Mouse (Mus musculus) kidney, postnatal 4 days (tissue): Measurements from ENCODE around the gene Lypla2.
"Not testable (repeated sequence)": the region's sequence is repeated elsewhere in the genome, so short reads cannot be mapped to it uniquely, and the experiment has no call there.

Experiments used
- DNase-seq, 2 experiments: peaks; one replicate each; pipeline ENCODE4 v3.0.0; 2021; ENCODE audit warnings: mixed read lengths in 2 of 2

Lypla2 gene

DNA sequence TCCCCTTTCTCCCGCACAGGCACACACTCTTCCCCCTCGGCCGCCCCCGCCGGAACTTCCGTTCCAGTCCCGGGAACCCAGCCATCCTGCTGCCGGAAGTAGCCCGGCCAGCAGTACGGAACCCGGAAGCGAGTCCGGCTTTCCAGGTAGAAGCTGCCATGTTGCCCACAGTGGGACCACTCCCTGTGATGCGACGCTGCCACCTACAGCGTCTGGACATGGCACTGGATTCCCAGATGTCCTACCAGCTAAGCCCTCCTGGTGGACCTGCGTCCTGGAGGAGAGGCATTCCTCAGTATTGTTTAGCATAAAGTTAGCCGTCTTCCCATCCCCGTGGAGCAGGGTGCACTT is at the start of gene Lypla2:
Gene Lypla2, minus strand, starts transcription at position 71 of the 351 bp plus-strand sequence.
- peak; percentile 91 to 93 for DNase-seq

DNA sequence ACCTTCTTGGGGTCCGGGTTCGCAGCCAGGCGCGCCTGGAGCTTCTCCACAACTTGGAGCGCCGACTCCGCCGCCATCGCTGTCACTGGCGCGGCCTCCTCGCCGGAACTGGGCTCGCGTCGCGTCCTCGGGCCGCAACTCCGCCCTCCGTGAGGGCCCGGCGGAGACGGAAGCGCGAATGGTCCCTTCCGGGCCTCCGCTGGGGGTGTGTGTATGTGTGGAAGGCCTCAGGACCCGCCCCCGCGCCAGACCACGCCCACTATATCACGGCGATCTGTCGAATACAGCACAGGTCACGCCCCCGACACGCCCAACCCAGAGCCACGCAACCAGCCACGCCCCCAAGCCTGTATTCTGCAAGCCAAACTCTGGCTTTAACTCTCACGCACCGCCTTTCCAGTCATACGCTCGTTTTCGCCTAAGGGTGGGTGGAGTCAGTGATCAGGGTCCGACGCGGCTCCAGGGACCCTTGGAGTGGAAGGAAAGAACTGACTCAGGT is 49.2 kb upstream of the Lypla2 start, which contains the start of gene Eloa:
Gene Eloa, minus strand, starts transcription at position 215 of the 499 bp plus-strand sequence.
- DNase-seq: peak; percentile 100

DNA sequence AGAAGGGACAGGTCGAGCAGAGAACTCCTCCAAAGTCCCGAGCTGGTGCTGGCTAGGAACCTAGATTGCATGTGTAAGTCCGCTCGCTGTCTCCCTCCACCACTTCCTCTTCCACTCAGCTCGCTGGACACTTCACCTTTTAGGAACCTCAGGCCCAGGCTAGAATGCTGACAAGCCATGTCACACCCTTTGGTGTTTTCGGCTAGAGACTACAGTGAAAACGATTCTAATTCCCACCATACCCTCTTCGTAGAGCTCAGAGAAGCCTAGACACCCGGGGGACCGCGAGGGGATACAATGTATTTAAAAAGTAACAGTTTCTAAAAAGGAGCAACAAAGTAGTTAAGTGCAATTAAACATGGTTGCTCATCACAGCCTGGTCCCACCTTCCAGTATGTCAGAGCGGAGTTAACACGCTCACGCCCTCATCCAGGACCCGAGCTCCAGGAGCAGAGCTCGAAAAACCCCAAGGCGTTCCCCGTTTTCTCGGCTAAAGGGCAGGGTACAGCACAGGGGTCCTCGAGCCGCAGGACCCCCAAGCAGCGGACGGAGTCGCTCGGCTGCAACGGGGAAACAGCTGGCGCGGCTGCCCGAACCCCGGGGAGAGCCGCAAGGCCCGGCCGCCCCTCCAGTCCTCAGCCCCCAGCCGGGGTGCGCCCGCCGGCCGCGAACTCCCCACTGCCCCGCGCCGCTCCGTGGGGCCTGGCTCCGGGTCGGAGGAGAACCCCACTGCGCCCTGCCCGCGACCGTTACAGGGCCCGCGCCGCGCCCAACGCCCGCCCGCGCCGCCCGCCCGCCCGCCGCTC is 48.5 kb upstream of the Lypla2 start:
- DNase-seq: peak; percentile 28 to 50

DNA sequence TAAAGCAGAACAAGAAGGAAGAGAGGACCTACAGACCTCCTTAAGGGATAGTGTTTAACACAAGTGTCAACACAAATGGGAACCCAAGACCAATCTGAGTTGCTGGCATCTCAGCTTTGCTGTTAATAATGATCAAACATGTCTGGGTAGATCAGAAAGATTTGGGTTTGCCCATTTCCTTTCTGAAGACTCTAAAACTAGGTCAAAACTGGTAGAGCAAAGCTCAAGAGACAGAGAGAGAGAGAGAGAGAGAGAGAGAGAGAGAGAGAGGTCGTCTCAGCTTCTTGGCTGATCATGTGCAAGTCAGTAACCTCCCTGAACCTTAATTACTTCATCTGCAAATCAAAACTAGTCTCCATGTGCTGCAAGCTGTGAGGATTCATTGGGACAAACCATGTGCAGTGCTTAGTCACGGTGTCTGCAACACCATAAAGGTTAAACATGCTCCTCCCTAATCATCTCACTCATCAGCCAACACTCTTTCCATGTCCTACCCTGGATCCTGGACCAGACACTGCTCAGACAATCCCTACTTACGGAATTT is 43.7 kb upstream of the Lypla2 start:
- no peak for DNase-seq

DNA sequence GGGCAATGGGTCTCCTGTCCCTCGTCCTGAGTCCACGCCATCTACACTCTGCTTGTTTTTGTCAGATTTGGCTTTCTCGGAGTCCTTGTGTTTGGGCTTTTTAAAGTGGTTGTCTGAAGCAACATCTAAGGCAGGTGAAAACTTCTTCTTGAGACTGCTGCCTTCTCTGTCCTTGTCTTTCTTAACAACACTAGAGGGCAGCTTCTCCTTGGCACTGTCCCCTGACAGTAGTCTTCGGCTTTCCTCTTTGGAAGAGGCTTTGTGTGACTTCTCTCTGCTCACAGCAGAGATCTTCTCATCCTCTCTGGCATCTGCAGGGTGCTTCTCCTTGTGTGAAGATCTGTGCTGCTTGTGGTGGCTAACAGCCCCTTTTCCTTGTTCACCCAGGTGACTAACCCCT is 38.2 kb upstream of the Lypla2 start:
- DNase-seq: no peak

DNA sequence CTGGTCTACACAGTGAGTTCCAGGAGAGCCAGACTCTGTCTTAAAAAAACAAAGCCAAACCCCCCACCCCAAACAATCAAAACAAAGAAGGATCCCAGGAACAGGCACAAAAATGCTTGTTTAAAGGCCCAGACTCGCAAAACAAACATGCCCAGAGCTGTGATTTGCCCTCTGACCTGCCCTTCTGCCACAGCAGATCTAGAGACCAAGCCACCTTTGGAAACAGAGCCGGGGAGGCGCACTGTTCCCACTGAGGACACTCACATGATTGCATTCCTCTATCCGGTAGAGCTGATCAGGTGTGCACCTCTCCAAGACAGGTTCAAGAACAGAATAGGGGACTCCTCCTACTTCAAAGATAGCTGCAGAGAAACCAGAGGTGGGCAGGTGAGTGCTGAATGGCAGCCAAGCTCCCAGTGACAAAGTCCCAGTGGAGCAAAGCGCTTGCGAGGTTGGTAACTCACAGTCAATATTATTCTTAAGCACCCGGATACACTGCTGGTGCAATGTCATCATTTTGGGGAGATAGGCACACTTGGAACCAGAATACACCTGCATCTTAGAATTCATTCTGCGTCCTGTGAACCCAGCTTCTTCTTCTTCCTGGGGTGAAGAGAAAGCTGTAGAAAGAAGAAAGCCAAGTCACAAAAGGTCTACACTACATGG is 36.5 kb upstream of the Lypla2 start:
- no peak for DNase-seq

DNA sequence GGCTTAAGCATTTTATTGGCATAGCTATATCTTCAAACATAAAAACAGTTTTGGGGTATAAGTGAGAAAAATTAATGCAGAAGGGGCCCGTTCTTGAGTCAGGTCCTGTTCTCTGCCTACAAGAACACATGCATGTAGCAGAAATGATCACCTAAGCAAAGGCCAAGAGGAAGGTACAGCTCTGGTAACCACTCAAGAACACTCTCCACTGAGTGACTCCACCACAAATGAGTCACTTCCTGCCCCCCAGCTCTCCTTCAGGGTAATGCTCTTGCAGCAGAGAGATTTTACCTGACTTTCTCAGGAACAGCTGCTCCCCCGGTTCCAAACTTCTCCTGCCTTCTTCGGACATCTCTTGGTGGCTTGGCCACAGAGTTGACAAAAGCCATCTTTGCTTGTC is 34.4 kb upstream of the Lypla2 start:
- DNase-seq: no peak

DNA sequence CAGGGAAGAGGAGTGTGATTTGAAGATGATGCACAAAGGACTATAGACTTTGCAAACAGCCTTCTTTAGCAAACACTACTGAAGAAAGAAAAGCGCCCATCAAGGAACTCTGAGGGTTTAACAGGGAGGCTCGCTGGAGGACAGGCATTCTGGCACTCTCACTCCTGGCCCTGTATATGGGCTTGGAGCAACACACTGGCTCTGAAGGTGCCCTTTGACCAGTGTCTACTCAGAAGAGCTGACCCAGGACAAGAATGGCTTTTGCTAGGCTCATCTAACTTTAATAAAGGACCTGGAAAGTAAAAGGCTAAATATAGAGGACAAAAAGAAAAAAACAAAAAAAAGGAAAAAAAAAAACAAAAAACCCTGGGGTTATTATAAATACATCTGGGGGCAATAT is 32.5 kb upstream of the Lypla2 start:
- no peak for DNase-seq

DNA sequence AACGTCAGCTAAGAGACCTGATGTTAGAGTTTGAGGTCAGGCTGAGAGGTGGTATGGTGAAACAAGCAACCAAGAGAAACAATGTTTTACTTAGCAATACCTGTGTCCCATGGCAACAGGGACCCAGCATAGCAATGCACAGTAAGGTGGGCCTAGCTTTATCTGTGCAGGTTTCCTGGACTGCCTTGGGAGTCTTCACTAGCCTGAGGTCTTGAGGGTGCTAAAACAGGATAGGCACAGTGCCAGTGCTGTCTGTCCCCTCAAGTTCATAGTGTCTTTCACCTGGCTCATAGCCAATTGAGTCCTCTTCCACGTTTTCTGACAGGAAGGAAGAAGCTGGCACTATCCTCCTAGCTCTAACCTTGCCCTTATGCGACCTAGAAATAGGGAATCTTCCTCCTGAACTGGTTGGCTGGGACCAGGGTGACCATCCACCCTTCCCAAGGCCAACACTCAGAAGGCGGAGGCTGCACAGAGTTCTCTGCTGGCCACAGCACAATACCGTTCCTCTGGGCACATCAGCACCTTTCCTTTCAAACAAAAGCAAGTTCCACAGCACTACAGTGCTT is 31.8 kb upstream of the Lypla2 start:
- DNase-seq: no peak

DNA sequence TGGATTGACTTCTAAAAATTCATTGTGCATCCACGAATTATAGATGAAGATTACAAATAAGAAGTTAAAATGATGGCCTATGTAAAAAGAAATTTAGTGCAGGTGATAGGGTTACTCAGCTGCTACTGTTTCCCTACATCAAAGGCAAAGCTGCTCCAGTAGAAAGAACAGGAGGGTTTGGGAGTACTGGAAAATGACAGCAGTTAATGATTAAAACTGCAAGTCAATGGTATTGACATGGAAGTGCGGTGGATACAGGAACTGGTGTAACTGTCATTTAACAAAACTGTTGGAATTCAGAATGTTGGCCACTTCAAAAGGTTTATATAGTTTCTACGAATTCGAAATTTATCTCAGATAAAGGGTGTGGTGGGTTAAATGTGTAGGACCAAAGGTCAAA is 22.7 kb upstream of the Lypla2 start:
- no peak for DNase-seq

DNA sequence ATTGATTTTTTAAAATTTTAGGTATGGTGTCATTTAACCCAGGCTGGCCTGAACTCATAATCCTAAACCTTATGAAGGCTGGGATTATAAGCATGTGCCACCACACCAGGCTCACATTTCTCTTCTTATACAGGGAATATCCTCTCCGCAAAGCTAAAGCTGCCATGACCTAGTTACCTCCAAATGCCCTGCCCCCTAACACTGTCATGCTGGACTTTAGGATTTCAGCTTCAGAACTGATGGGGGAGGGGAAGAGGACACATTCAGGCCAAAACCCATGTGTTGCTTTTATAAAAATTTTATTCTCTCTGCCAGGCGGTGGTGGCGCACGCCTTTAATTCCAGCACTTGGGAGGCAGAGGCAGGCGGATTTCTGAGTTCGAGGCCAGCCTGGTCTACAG is 21.5 kb upstream of the Lypla2 start:
- DNase-seq: no peak

DNA sequence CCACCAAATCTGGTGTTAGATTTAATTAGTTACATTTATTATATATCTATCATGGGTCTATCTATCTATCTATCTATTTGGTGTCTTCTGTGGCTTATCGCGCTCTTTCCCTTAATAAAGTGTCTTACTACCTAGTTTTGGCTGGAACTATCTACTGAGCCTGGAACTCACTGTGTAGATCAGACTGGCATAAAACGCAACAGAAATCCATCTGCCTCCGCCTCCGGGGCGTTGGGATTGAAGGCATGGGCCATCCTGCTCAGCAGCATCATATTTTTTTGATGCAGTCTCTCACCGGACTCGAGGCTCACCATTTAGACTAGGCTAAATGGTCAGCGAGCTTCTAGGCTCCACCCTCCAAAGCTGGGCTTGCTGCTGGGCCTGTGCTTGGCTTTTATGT is 15.3 kb upstream of the Lypla2 start:
- DNase-seq: peak in 1 of 2 experiments; percentile 21

DNA sequence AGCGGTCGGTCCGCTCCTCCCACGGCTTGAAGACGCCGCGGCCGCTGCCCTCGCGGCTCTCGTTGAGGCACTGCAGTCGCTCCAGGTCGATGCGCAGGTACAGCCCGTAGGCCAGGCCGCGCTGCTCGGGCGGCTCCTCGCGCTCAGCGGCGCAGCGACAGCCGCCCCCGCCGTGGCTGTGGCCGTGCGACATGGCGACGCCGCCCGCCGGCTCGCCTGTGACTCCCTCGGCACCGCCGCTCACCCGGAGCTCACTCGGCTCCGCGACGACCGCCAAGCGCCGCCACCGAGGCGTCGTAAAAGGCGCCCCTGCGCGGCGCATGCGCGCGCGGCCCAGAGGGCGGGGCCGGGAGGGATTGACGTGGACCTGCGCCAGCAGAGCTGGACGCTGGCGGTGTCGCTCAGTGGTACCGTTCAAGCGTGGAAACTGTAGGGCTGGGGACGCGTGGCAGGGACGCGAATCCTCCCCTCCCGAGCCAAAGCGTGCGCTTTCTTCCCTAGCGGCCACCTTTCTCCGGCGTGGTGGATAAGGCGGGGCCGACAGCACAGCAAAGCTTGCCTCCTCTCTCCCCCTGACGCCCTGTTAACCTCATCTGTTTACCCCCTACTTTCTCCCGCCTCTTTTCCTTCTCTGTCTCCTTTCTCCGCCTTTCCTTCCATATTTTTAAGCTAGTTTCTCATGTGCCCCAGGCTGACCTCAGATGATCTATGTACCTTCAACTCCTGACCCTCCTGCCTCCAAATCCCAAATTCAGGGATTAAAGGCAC is 14.7 kb upstream of the Lypla2 start, which contains the start of gene Pithd1:
Gene Pithd1, minus strand, starts transcription at position 322 of the 768 bp plus-strand sequence.
- DNase-seq: peak; percentile 93 to 96

DNA sequence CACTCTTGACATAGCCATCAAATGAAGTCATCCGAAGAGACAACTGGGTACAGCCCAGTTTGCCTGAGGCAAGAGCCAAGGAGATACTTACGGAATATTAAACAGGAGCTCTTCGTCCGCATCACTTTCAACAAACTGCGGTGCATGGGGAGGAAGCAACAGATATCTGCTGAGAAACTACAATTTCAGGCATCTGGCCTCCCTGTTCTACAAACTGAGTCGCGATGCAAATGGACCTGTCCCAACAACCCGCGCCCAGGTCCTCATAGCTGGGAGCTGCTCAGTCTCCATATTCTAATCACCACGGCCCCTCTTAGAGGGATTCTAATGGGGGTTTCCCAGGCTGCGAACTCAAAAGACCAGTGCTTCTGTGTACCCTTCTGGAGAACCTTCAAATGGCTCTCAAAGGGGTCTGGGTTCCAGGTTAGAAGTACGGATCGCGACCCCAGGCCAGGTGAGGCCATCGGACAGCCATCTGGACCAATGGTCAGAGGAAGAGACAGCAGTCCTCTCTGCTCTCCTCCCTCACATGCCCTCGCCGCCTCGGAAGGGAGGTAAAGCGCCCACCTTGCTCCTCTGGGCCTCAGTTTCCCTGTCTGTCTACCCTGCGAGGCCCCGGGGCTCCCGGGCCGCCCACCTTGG is 14.0 kb upstream of the Lypla2 start:
- DNase-seq: peak; percentile 22 to 37

DNA sequence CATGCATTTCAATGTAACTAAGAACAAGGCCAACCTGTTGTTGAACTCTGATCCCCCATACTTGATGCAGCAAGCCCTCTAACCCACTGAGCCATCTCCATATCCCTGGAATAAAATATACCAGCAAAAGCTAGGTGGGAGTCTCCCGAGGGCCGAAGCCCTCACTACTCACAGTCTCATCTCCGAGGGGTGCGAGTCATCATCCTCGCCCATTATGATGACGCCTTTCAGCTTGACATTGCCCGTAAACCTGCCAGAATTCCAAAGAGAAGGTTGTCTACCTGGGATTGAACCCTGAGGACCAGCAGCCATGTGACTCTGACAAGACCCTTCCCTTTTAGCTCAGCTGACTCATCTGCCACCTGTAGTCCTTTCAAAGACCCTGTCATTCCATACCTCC is 13.3 kb upstream of the Lypla2 start:
- DNase-seq: no peak

DNA sequence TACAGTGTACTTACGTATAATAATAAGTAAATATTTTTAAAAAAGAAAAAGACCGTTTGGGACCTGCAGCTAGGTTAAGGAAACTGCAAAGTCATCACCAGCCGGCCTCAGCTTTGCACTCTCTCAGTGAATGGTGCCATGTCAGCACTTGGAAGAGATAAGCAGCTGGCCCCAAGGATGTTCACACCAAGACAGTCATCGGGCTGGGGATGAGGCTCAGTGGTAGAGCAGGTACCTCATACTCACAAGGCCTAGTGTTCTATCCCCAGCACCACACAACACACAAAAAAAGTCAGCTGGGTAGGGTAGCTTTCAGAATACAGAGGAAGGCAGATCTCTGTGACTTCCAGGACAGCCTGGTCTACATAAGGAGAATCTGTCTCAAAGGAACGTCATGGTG is 12.8 kb upstream of the Lypla2 start:
- DNase-seq: no peak

DNA sequence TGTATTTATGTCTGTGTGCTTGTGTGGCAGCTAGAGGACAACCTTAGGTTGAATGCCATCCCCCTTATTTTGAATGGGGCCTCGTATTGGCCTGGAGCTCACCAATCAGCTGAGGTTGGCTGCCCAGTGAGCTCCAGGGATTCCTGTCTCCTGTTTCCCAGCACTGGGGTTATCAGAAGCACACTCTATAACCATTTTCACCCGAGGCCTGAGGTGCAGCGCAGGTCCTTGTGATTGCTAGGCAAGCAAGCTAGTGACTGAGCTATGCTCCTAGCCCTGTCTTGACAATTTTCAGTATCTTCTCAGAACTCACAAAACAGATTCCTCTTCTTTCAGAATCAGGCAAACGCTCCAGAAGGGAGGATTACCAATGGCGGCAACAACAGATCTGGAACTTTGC is 12.1 kb upstream of the Lypla2 start:
- no peak for DNase-seq

DNA sequence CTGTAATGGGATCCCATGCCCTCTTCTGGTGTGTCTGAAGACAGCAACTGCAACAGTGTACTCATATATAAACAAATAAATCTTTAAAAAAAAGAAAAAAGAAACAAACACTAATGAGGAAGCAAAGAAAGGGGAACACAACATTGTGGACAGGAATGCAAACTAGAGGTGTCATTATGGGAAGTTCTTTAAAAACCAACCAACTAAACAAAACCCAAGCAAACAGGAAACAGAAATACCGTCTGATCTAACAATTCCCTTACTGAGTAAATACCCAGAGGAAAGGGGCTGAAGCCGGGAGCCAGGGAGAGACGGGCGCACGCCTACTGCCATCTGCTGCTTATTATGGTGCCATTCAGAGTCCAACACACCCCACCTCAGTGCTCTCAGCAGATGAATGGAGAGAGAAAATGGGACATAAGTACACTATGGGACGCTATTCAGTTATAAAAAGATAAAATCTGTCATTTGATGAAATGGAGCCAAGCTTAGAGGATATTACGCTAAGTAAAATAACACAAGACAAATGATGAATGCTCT is 9.2 kb upstream of the Lypla2 start:
- no peak for DNase-seq

DNA sequence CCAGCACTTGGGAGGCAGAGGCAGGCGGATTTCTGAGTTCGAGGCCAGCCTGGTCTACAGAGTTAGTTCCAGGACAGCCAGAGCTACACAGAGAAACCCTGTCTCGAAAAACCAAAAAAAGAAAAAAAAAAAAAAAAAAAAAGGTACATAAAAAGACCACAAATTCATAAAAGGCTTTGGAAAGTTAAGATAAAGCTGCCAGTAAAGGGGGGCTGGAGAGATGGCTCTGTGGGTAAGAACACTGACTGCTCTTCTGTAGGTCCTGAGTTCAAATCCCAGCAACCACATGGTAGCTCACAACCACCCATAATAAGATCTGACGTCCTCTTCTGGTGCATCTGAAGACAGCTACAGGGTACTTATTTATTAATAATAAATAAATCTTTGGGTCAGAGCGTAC is 7.8 kb upstream of the Lypla2 start:
- DNase-seq: not testable (repeated sequence)

DNA sequence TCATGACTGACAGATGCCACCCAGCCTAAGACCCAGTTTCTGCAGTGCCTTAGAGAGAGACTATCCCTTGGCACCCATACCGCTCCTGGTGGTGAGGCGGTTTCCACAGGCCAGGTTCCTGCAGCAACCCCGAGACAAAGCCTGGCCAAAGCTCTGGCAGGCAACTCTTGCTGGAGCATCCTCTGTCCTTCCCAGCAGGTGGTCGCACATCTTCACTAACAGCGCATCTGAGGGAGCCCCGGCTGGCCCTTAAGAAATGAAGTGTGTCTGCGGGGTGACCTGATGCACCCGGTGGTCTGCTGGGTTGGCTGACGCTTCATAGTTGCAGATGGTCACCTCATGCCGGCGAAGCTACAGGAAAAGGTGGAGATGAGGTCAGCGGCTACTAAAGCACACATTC is 3.7 kb upstream of the Lypla2 start:
- no peak for DNase-seq

DNA sequence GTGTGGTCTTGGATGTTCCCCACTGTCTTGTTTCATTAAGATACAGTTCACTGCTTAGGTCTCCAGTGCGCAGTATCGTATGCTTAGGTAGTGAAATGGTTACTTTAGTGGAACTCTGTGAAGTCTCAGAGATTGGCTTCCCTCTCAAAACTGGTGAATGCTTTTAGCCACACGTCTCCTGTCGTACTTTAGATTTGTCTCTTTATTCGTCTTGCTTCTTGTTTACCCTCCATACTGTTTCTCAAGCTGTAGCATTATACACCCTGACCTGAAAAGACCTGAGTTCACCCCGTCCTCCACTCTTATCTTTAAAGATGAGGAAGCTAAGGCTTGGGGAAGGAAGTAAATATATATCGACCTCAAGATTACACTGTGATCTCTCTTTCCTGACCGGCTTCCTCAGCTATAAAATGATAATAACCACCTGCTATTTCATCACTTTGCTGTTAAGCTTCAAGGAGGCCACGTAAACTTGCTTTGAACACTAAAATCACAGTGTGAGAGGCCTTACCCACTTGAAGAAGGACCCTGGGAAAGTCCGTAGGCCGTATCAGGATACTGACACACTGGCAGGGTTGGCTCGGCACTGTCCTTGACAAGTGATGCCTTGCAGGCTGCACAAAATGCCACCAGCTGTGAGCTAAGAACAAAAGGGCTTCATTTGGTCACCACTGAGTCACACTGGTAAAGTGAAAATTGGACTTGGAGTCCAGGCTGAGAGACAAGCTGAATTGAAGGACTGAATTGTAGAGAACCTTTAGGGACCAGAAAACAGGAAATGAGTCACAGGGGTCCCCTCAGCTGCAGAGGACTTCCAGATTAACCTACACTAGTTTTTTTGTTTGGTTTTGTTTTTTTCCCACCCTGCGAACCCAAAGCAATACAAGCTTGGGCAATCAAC is 735 bp upstream of the Lypla2 start:
- DNase-seq: no peak
